Mouse (Mus musculus) kidney, postnatal 0 days (tissue): ENCODE results near the gene Pa2g4. TPM values are rescaled to one million over a fixed set of nuclear protein-coding genes. Genes with fewer than 3 reads are reported as not detected.
A peak's percentile ranks its signal among the peaks of the same experiment; 100 is the strongest.

Source experiments
- ATAC-seq: fragments of 200-750 bp; cut with Nextera tagmentation; replicated peaks from 2 replicates; pipeline ENCODE4 v1.8.0; 2017; ENCODE audit warnings: low read depth, moderate number of reproducible peaks, moderate TSS enrichment, moderate library complexity; ENCODE audit not compliant: low FRiP score
- DNase-seq: peaks from one replicate; pipeline ENCODE4 v3.0.0-alpha.2; 2016; ENCODE audit warnings: low spot score
- H3K27ac ChIP-seq: fragments of 300-500 bp; sonication (generic); 2 replicates; pipeline ENCODE4 v1.5.1; 2014; ENCODE audit warnings: mild to moderate bottlenecking
- H3K27me3 ChIP-seq: fragments of 300-500 bp; sonication (generic); 2 replicates; pipeline ENCODE4 v1.6.1; 2014; ENCODE audit warnings: low read length, mixed read lengths; ENCODE audit not compliant: insufficient read depth
- H3K36me3 ChIP-seq: fragments of 300-500 bp; sonication (generic); 2 replicates; pipeline ENCODE4 v1.6.1; 2014; ENCODE audit warnings: low read length, mixed read lengths; ENCODE audit not compliant: insufficient read depth
- H3K4me1 ChIP-seq: fragments of 300-500 bp; sonication (generic); replicated peaks from 2 replicates; pipeline ENCODE4 v1.6.1; 2014; ENCODE audit warnings: antibody characterized with exemption, low read length, mixed read lengths; ENCODE audit not compliant: insufficient read depth
- H3K4me2 ChIP-seq: fragments of 300-500 bp; sonication (generic); 2 replicates; pipeline ENCODE4 v1.6.1; 2014; ENCODE audit warnings: mild to moderate bottlenecking, low read length, moderate library complexity, mixed read lengths
- H3K4me3 ChIP-seq: fragments of 300-500 bp; sonication (generic); replicated peaks from 2 replicates; pipeline ENCODE4 v1.5.1; 2014; ENCODE audit warnings: low read depth, low read length
- H3K9ac ChIP-seq: fragments of 300-500 bp; sonication (generic); 2 replicates; pipeline ENCODE4 v1.6.1; 2014; ENCODE audit warnings: low read depth, low read length
- H3K9me3 ChIP-seq: fragments of 300-500 bp; sonication (generic); replicated peaks from 2 replicates; pipeline ENCODE4 v1.6.1; 2016; ENCODE audit warnings: low read length, inconsistent platforms, mixed read lengths
- CTCF ChIP-seq: IDR thresholded peaks from 2 replicates; pipeline ENCODE4 v1.5.1; 2016; ENCODE audit warnings: antibody characterized with exemption, low read depth, mild to moderate bottlenecking, moderate library complexity
- WGBS: fragments of 180-500 bp; shearing (Covaris S2); extraction: QIAGEN DNeasy Blood & Tissue Kit; methylation state at CpG from one replicate; pipeline ENCODE4 v1.1.7; 2014; 5-methylcytosine and 5-hydroxymethylcytosine counted together
- microRNA-seq: library from miRNA; unstranded; fragments of <30 nt; microRNA quantifications from one replicate; pipeline ENCODE4, GENCODE M21; 2016
- polyA plus RNA-seq: library from polyadenylated mRNA; unstranded; fragments of >200 nt; fragmentation: Nextera tagmentation; extraction: Ambion mirVana; gene quantifications from 2 replicates; pipeline ENCODE4 v1.2.1, GENCODE M21; 2015

Pa2g4 gene
- polyA plus RNA-seq, 1 experiment from 2014 or later = 124 TPM

GRCm38 (mm10) chr10:128511189-128511588 lies 54.6 kb downstream of the Pa2g4 start:
- Histone ChIP-seq H3K36me3 (peaks cover 13% of the 10 kb centered on the region), H3K4me1 (no peaks in the 10 kb centered on the region), H3K9me3 (no peaks in the 10 kb centered on the region), H3K4me3 (no peak overlapping the region), H3K4me2 (no peak overlapping the region), H3K9ac (no peak overlapping the region), H3K27ac (no peak overlapping the region), H3K27me3 (no peaks in the 10 kb centered on the region)
- ATAC-seq = no peak
- WGBS = 82% methylated on average over 9 of the region's 9 CpGs
- DNase-seq = no peak
- TF ChIP-seq CTCF = no peak

DNA sequence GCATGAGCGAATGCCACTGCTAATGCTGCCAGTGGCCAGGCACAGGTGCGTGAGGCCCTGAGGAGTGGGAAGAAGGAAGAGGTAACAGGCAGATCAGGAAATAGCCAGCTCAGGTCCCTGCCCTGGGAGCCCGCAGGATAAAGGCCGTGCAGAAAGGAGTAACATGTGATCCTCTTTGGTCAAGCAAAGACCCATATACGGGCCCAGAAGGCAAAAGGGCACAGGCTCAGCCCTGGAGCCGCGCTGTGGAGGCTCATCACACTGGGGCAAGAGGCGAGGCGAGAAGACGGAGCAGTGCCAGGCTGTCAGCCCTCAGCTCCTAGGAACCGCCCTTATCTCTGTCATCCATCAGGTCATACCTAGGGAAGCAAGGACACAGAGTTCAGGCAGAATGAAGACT lies 55.5 kb downstream of the Pa2g4 start:
- Histone ChIP-seq H3K4me1 (0 out of 2 replicates have a peak, but pooled peaks cover under 1% of the 10 kb centered on the region), H3K36me3 (peaks cover 9% of the 10 kb centered on the region; the same call in 1 of the 2 replicates), H3K9me3 (no peaks in the 10 kb centered on the region), H3K27ac (no peak overlapping the region), H3K27me3 (no peaks in the 10 kb centered on the region), H3K4me3 (no peak overlapping the region), H3K9ac (no peak overlapping the region), H3K4me2 (no peak overlapping the region)
- ATAC-seq (no peak), DNase-seq (no peak)
- no peak for TF ChIP-seq CTCF
- WGBS = 85% methylated on average over 11 of the region's 11 CpGs

- no peak for ATAC-seq
- Histone ChIP-seq H3K4me2 (no peak overlapping the region), H3K36me3 (peaks cover 9% of the 10 kb centered on the region; the same call in 1 of the 2 replicates), H3K27ac (no peak overlapping the region), H3K27me3 (no peaks in the 10 kb centered on the region), H3K9me3 (no peaks in the 10 kb centered on the region), H3K4me1 (0 out of 2 replicates have a peak, but pooled peaks cover 5% of the 10 kb centered on the region), H3K9ac (no peak overlapping the region), H3K4me3 (no peak overlapping the region)
- 66% methylated on average over 4 of the region's 4 CpGs for WGBS
- DNase-seq = peak; percentile 52
- no peak for TF ChIP-seq CTCF
These were observed 56.0 kb downstream of the Pa2g4 start for GRCm38 (mm10) chr10:128509831-128510230.

DNA sequence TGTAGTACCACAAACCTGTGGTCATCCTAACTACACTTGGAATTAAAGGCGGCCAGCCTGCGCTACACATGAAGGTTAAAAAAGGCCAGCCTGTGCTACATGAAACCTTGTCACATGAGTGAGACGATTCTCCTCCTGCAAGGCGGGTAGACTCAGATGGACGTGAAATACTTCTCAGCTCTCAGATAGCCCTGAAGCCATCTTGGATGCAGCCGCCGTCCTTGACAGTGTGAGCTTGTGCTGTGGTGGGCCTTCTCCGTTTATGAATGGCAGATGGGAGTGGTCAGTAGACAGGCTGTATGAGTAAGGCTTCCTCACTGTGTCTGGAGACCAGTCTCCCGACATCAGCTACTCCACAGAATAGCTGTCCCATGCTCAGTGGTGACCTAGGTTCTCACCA lies 56.6 kb downstream of the Pa2g4 start:
- TF ChIP-seq CTCF = no peak
- H3K4me3 ChIP-seq = no peak overlapping the region
- peaks cover 9% of the 10 kb centered on the region; the same call in 1 of the 2 replicates for H3K36me3 ChIP-seq
- WGBS = 90% methylated on average over 9 of the region's 9 CpGs
- ATAC-seq = no peak
- no peak for DNase-seq
- no peak overlapping the region for H3K4me2 ChIP-seq
- 0 out of 2 replicates have a peak, but pooled peaks cover 8% of the 10 kb centered on the region for H3K4me1 ChIP-seq
- no peak overlapping the region for H3K27ac ChIP-seq
- no peak overlapping the region for H3K9ac ChIP-seq
- H3K27me3 ChIP-seq = no peaks in the 10 kb centered on the region
- no peaks in the 10 kb centered on the region for H3K9me3 ChIP-seq

DNA sequence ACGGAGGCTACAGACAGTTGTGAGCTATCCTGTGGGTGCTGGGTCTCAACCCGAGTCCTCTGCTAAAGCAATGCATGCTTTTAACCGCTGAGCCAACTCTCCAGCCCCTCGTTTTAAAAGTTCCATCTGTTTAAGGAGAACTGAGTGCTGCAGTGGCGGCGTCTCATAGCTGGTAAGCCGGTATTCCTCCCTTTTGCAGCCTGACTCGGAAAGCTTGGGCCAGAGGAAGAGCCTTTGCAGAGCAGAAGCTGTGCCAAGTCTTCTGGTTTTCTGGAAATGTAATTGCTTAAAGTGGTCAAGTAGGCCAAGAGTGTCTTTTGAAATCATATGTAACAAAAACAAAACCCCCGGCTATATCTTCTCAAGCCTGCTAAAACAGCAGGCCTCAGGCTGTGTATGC lies 57.5 kb downstream of the Pa2g4 start:
- Histone ChIP-seq H3K4me1 (0 out of 2 replicates have a peak, but pooled peaks cover 8% of the 10 kb centered on the region), H3K9me3 (no peaks in the 10 kb centered on the region), H3K36me3 (peaks cover 7% of the 10 kb centered on the region; the same call in 1 of the 2 replicates), H3K4me2 (no peak overlapping the region), H3K9ac (no peak overlapping the region), H3K27ac (no peak overlapping the region), H3K27me3 (no peaks in the 10 kb centered on the region), H3K4me3 (no peak overlapping the region)
- TF ChIP-seq CTCF = no peak
- ATAC-seq = no peak
- 69% methylated on average over 9 of the region's 9 CpGs for WGBS
- no peak for DNase-seq

Small RNA genes lying within 50 kb of the gene (microRNA-seq; reads per million reads assigned to microRNA genes)
- gene Gm47275 = not detected
- not detected for gene Mir6916
- not detected for gene Mir6917

Other genes starting within 250 kb of the Pa2g4 start
- 350 and 363 TPM in 2 replicates for gene Cnpy2, start 243.5 kb downstream of the Pa2g4 start, polyA plus RNA-seq
- 167 and 195 TPM in 2 replicates for gene Cs, start 228.3 kb downstream of the Pa2g4 start, polyA plus RNA-seq
- gene Coq10a, start 197.0 kb downstream of the Pa2g4 start, polyA plus RNA-seq = 18.3 and 19.7 TPM in 2 replicates
- 6.2 TPM in 2 replicates for gene Ankrd52, start 188.9 kb downstream of the Pa2g4 start, polyA plus RNA-seq
- gene Slc39a5, start 164.8 kb downstream of the Pa2g4 start, polyA plus RNA-seq = 56.0 and 64.8 TPM in 2 replicates
- 82.4 and 85.5 TPM in 2 replicates for gene Nabp2, start 154.5 kb downstream of the Pa2g4 start, polyA plus RNA-seq
- gene Rnf41, start 154.3 kb downstream of the Pa2g4 start, polyA plus RNA-seq = 34.9 and 39.3 TPM in 2 replicates
- 40.5 and 44.9 TPM in 2 replicates for gene Smarcc2, start 106.7 kb downstream of the Pa2g4 start, polyA plus RNA-seq
- 1,410 and 1,495 TPM in 2 replicates for gene Myl6, start 71.8 kb downstream of the Pa2g4 start, polyA plus RNA-seq
- 3.2 and 3.7 TPM in 2 replicates for gene Myl6b, start 67.3 kb downstream of the Pa2g4 start, polyA plus RNA-seq
- gene Esyt1, start 40.1 kb downstream of the Pa2g4 start, polyA plus RNA-seq = 15.9 TPM in 2 replicates
- gene Zc3h10, start 18.2 kb downstream of the Pa2g4 start, polyA plus RNA-seq = 13.7 and 16.9 TPM in 2 replicates
- 3,897 and 4,536 TPM in 2 replicates for gene Rpl41, start 16.7 kb downstream of the Pa2g4 start, polyA plus RNA-seq
- gene Erbb3, start 23.7 kb upstream of the Pa2g4 start, polyA plus RNA-seq = 9.6 and 10.2 TPM in 2 replicates
- 836 and 985 TPM in 2 replicates for gene Rps26, start 60.8 kb upstream of the Pa2g4 start, polyA plus RNA-seq
- 1.4 and 1.8 TPM in 2 replicates for gene Ikzf4, start 80.0 kb upstream of the Pa2g4 start, polyA plus RNA-seq
- gene Suox, start 108.1 kb upstream of the Pa2g4 start, polyA plus RNA-seq = 14.2 and 15.1 TPM in 2 replicates
- gene Rab5b, start 130.3 kb upstream of the Pa2g4 start, polyA plus RNA-seq = 57.9 and 61.7 TPM in 2 replicates
- 1.5 and 2.0 TPM in 2 replicates for gene Pmel, start 138.2 kb upstream of the Pa2g4 start, polyA plus RNA-seq
- gene Cdk2, start 139.0 kb upstream of the Pa2g4 start, polyA plus RNA-seq = 55.9 and 66.3 TPM in 2 replicates
- gene Dgka, start 178.9 kb upstream of the Pa2g4 start, polyA plus RNA-seq = 5.4 and 6.4 TPM in 2 replicates
- 35.0 and 36.3 TPM in 2 replicates for gene Pym1, start 181.9 kb upstream of the Pa2g4 start, polyA plus RNA-seq
- gene Mmp19, start 224.9 kb upstream of the Pa2g4 start, polyA plus RNA-seq = 0.55 and 0.64 TPM in 2 replicates
- 46.2 and 48.5 TPM in 2 replicates for gene Dnajc14, start 238.1 kb upstream of the Pa2g4 start, polyA plus RNA-seq
- gene Tmem198b, start 238.4 kb upstream of the Pa2g4 start, polyA plus RNA-seq = 11.7 and 13.2 TPM in 2 replicates